Mouse (Mus musculus) monocyte, adult 5-6 weeks (primary cell): Measurements from ENCODE around the gene Bloc1s6. TPM values are rescaled to one million over a fixed set of nuclear protein-coding genes. Genes with fewer than 3 reads are reported as not detected.

Experiments used
- total RNA-seq: library from RNA; stranded (forward); fragments of 200-1000, 200-491, 200-594 nt; gene quantifications from 3 replicates; pipeline ENCODE4 v1.2.3, GENCODE M21; 2017

The Bloc1s6 gene
- total RNA-seq, 1 experiment from 2014 or later = 27.2 TPM

Other genes with a start within 250 kb of the Bloc1s6 start
- 0.75 to 0.97 TPM (median 0.95 TPM) in 3 replicates for gene Gatm, start 127.2 kb upstream of the Bloc1s6 start, total RNA-seq
- gene AA467197, start 101.5 kb upstream of the Bloc1s6 start, total RNA-seq = 3.2 to 7.8 TPM in 2 of 3 replicates, not detected in the other
- 1.1 to 3.7 TPM (median 1.6 TPM) in 3 replicates for gene Slc30a4, start 35.8 kb upstream of the Bloc1s6 start, total RNA-seq
- gene Sqor, start 26.7 kb downstream of the Bloc1s6 start, total RNA-seq = 82.6 to 132 TPM (median 121 TPM) in 3 replicates